Mouse (Mus musculus): ENCODE data around the gene Derl3. TPM values are rescaled to one million over a fixed set of nuclear protein-coding genes. Genes with fewer than 3 reads are reported as not detected.

Gene Derl3
- polyA plus RNA-seq, 1 experiment from 2014 or later, result 1.2 TPM

DNA sequence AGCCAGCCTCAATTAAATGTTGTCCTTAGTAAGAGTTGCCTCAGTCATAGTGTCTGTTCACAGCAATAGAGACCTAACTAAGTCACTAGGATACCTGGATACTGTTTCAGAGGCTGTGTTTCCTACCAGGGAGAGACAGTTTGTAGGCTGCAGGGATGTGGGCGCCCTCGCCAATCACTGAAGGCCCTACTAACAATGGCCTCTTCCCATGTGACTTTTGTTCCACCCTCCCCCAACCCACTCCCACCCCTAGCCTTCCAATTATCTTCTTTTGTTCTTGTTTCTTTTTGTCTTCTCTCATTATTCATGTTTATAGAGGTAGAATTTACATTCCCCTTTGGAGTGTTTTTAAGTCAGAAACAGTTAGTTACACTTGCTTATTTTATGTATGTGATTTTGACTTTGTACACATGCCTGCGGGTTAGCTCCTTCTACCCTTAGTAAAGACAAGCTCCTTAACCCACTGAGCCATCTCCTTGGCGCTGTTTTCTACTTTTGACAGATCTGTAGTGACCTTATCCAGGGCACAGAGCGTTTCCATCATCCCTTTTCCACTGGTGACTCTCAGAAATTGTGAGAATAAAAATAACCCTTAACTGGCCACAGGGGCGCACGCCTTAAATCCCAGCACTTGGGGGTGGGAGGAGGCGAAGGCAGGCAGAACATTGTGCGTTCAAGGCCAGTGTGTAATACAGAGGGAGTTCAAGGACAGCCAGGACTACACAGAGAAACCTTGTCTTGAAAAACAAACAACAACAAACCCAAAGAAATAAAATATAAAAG lies 48.0 kb downstream of the Derl3 start:
- no peak for DNase-seq (ENCODE audit: low spot score)

DNA sequence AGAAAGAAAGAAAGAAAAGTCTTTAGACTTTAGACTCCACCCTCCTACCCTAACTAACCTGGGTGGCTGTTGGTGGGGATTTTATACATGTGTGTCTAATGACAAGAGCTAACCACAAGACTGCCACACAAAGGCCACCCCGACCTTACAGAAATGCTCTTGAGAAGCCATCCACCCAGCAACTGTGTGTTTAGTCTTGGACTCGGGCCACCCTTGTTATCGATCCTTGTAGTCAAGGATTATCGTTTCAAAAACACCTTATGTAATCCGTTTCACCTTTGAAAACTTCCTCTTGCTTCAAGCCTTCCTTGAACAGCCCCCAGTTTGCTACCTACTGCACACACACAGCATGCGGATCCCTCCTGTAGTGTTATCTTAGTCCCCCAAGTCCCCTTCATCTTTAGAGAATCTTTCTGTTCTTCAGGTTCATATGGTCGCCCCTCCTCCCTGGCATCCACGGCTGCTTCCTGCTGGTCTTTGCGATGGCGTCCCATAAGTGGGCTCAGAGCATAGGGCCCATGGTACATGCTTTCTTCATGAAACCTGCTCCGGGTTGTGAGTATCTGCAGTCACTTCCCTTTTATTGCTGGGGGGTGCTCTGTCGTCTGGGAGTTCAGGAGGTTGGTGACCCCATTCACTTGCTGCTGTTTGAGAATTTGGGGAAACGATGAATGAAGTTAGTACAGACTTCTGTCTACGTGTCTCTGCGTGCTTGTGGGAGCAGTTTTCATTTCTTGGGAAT lies 49.7 kb downstream of the Derl3 start, which contains the start of gene Vpreb3:
Gene Vpreb3, plus strand, starts transcription at position 322 of the 742 bp plus-strand sequence.
- no peak for DNase-seq (ENCODE audit: low spot score)

DNA sequence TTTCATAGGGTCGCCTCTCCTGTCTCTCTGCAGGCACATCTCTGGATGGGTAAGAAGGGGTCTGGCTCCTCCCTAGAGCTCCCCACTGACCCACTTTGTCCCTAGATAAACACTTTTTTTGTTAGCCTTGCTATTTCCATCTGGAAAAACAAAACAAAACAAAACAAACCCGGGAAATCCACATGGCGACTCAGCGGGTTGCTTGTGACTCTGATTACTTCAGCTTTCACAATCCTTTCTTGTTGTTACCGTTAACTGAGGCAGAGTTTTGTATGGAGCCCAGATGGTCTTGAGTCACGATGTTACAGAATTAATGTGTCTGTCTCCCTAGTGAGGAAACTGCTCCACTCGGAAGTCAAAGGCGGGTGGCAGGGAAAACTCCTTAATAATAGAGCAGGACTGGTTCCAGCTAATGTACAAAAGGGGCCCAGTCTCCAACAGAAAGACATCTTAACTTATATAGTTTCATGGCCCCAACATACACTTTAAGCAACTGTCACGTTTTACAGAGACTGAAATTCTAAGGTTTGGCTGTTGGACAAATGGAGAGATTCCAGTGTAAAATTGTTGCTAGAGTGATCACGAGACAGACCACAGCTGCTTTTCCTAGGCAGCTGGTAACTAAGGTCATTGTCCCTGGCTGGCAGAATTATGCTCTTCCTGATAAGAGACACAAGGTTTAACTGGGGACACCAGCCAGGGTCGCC lies 51.0 kb downstream of the Derl3 start:
- DNase-seq (ENCODE audit: low spot score), result no peak

GRCm38 (mm10) chr10:75945213-75945612 lies 52.0 kb downstream of the Derl3 start:
- no peak for DNase-seq (ENCODE audit: low spot score)

Other genes with a start within 250 kb of the Derl3 start
- 1.9 and 2.9 TPM in 2 replicates for gene Susd2, start 249.4 kb upstream of the Derl3 start, polyA plus RNA-seq (2015; fragmentation: Nextera tagmentation; extraction: Ambion mirVana)
- 21.3 and 26.1 TPM in 2 replicates for gene Cabin1, start 129.1 kb upstream of the Derl3 start, polyA plus RNA-seq (2015; fragmentation: Nextera tagmentation; extraction: Ambion mirVana)
- gene Ddt, start 120.0 kb upstream of the Derl3 start, polyA plus RNA-seq (2015; fragmentation: Nextera tagmentation; extraction: Ambion mirVana), result 131 and 132 TPM in 2 replicates
- gene Gm20441, start 112.5 kb upstream of the Derl3 start, polyA plus RNA-seq (2015; fragmentation: Nextera tagmentation; extraction: Ambion mirVana), result not detected in 2 replicates
- gene Gstt3, start 112.0 kb upstream of the Derl3 start, polyA plus RNA-seq (2015; fragmentation: Nextera tagmentation; extraction: Ambion mirVana), result 9.9 and 10.1 TPM in 2 replicates
- gene Gstt1, start 94.8 kb upstream of the Derl3 start, polyA plus RNA-seq (2015; fragmentation: Nextera tagmentation; extraction: Ambion mirVana), result 2.2 and 2.8 TPM in 2 replicates
- gene Gstt4, start 70.9 kb upstream of the Derl3 start, polyA plus RNA-seq (2015; fragmentation: Nextera tagmentation; extraction: Ambion mirVana), result 0.14 and 0.18 TPM in 2 replicates
- gene Gstt2, start 56.0 kb upstream of the Derl3 start, polyA plus RNA-seq (2015; fragmentation: Nextera tagmentation; extraction: Ambion mirVana), result 77.5 and 78.6 TPM in 2 replicates
- gene Mif, start 33.2 kb upstream of the Derl3 start, polyA plus RNA-seq (2015; fragmentation: Nextera tagmentation; extraction: Ambion mirVana), result 1,368 and 1,597 TPM in 2 replicates
- gene Smarcb1, start 28.2 kb downstream of the Derl3 start, polyA plus RNA-seq (2015; fragmentation: Nextera tagmentation; extraction: Ambion mirVana), result 138 and 140 TPM in 2 replicates
- 21.6 and 22.2 TPM in 2 replicates for gene Chchd10, start 39.7 kb downstream of the Derl3 start, polyA plus RNA-seq (2015; fragmentation: Nextera tagmentation; extraction: Ambion mirVana)
- 7.9 and 8.6 TPM in 2 replicates for gene Mmp11, start 43.1 kb downstream of the Derl3 start, polyA plus RNA-seq (2015; fragmentation: Nextera tagmentation; extraction: Ambion mirVana)
- 0.39 and 0.46 TPM in 2 replicates for gene Gm867, start 47.3 kb downstream of the Derl3 start, polyA plus RNA-seq (2015; fragmentation: Nextera tagmentation; extraction: Ambion mirVana)
- 1.9 and 2.0 TPM in 2 replicates for gene Vpreb3, start 49.6 kb downstream of the Derl3 start, polyA plus RNA-seq (2015; fragmentation: Nextera tagmentation; extraction: Ambion mirVana)
- 0.94 and 1.3 TPM in 2 replicates for gene Gm5134, start 61.1 kb downstream of the Derl3 start, polyA plus RNA-seq (2015; fragmentation: Nextera tagmentation; extraction: Ambion mirVana)
- 16.6 TPM in 2 replicates for gene Zfp280b, start 139.2 kb downstream of the Derl3 start, polyA plus RNA-seq (2015; fragmentation: Nextera tagmentation; extraction: Ambion mirVana)
- not detected in 2 replicates for gene Slc5a4b, start 217.5 kb downstream of the Derl3 start, polyA plus RNA-seq (2015; fragmentation: Nextera tagmentation; extraction: Ambion mirVana)